Mouse (Mus musculus): ENCODE results near the gene Mlh3.

DNA sequence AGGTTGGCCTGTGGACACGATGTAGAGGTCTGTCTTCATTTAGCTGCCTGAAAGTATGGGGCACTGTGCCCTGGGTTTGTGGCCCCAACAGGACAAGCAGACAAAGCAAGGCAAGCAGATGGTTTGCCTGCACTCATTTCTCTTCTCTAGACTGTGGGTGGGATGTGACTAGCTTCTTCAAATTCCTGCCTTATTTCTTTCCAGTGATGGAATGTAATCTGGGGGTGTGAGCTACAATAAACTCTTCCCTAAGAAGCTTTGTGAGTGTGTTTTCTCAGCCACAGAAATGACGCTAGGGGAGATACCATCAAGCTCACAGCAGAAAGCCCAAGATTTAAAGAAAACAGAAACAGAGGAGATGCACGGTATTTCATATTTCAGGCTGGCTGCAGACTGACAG lies 18.3 kb downstream of the Mlh3 start:
- TF ChIP-seq USF1 (IDR thresholded peaks at IDR 0.05; ENCODE audit: low read depth), result no peak
- no peak for TF ChIP-seq CTCF (IDR thresholded peaks at IDR 0.05; ENCODE audit: control insufficient read depth, insufficient read depth, insufficient read length)
- no peak for TF ChIP-seq MAX (IDR thresholded peaks at IDR 0.05)
